Mouse (Mus musculus) ES-E14 (cell line): ENCODE results near the gene Extl1. TPM values are rescaled to one million over a fixed set of nuclear protein-coding genes. Genes with fewer than 3 reads are reported as not detected.

ENCODE experiments used
- DNase-seq: peaks from one replicate; pipeline ENCODE4 v3.0.0-alpha.2; 2013; ENCODE audit warnings: low read depth, low spot score
- H3K27ac ChIP-seq: 2 replicates; pipeline ENCODE4 v1.5.1; 2012; ENCODE audit warnings: low read depth, mild to moderate bottlenecking, low read length, moderate library complexity, mixed read lengths; ENCODE audit not compliant: poor library complexity, insufficient read depth, severe bottlenecking
- H3K36me3 ChIP-seq: 2 replicates; pipeline ENCODE4 v1.6.1; 2012; ENCODE audit warnings: mild to moderate bottlenecking, low read length, moderate library complexity, mixed read lengths; ENCODE audit not compliant: control insufficient read depth, poor library complexity, insufficient read depth, severe bottlenecking
- H3K4me1 ChIP-seq, 2 experiments: fragments of 150-350 bp in 1 of 2; sonication (generic) in 1 of 2; 2 replicates each; pipeline ENCODE4 v1.6.1; 2012; ENCODE audit warnings: low read length in 2 of 2, mild to moderate bottlenecking in 1 of 2, mixed read lengths in 1 of 2; ENCODE audit not compliant: control insufficient read depth in 2 of 2, insufficient read depth in 2 of 2, poor library complexity in 1 of 2
- H3K4me3 ChIP-seq, 2 experiments: fragments of 150-350 bp in 1 of 2; sonication (generic) in 1 of 2; 2 replicates each; pipeline ENCODE4 v1.5.1; 2012; ENCODE audit warnings: low read length in 2 of 2, low read depth in 1 of 2, mild to moderate bottlenecking in 1 of 2, mixed read lengths in 1 of 2; ENCODE audit not compliant: insufficient read depth in 1 of 2, poor library complexity in 1 of 2, severe bottlenecking in 1 of 2
- H3K9ac ChIP-seq: 2 replicates; pipeline ENCODE4 v1.6.1; 2012; ENCODE audit warnings: low read depth, mild to moderate bottlenecking, low read length, mixed read lengths; ENCODE audit not compliant: poor library complexity, insufficient read depth, severe bottlenecking
- H3K9me3 ChIP-seq: fragments of 150-350 bp; sonication (generic); 2 replicates; pipeline ENCODE4 v1.6.1; 2012; ENCODE audit warnings: low read depth, mild to moderate bottlenecking, low read length; ENCODE audit not compliant: control insufficient read depth, insufficient read depth
- CHD2 ChIP-seq: IDR thresholded peaks from 2 replicates; pipeline ENCODE4 v1.6.1; 2014; ENCODE audit warnings: mild to moderate bottlenecking, low read depth, low read length, inconsistent platforms
- HCFC1 ChIP-seq: IDR thresholded peaks from 2 replicates; pipeline ENCODE4 v1.6.1; 2012; ENCODE audit warnings: low read length, inconsistent platforms, borderline replicate concordance; ENCODE audit not compliant: insufficient read depth
- MAFK ChIP-seq: IDR thresholded peaks from 2 replicates; pipeline ENCODE4 v1.6.1; 2014; ENCODE audit warnings: mild to moderate bottlenecking, low read depth, low read length, inconsistent platforms; ENCODE audit not compliant: insufficient read depth
- ZC3H11A ChIP-seq: IDR thresholded peaks from 2 replicates; pipeline ENCODE4 v1.6.1; 2012; ENCODE audit warnings: low read depth, mild to moderate bottlenecking, inconsistent platforms, low read length, borderline replicate concordance
- ZNF384 ChIP-seq: IDR thresholded peaks from 2 replicates; pipeline ENCODE4 v1.6.1; 2012; ENCODE audit warnings: low read depth, low read length, inconsistent platforms
- in situ Hi-C, 2 experiments: fragments of 600-800 bp; cut with MboI; formaldehyde crosslinking; loops; one replicate each; pipeline ENCODE4 v1.15.1; 2025; ENCODE audit warnings: low sequenced_read_pairs in 2 of 2, inconsistent platforms in 1 of 2; ENCODE audit not compliant: unreplicated experiment in 2 of 2
- total RNA-seq: library from RNA; depleted of rRNA; stranded (reverse); fragments of 300-350 nt; gene quantifications from 2 replicates; pipeline ENCODE4 v1.2.3, GENCODE M21; 2012

Gene Extl1
- total RNA-seq, 1 experiment = 4.2 TPM

- H3K9ac ChIP-seq = no peak overlapping the region
- 0 out of 2 replicates have a peak, but pooled peaks cover 2% of the 10 kb centered on the region for H3K36me3 ChIP-seq
- H3K4me1 ChIP-seq = peaks cover under 1 to 11% of the 10 kb centered on the region in 2 experiments; a peak in 2 of 4 replicates
- DNase-seq = no peak
- H3K9me3 ChIP-seq = no peaks in the 10 kb centered on the region
- in situ Hi-C loops = no loop called here
- no peak for TF ChIP-seq MAFK
- TF ChIP-seq ZNF384 = no peak
- TF ChIP-seq CHD2 = no peak
- no peak overlapping the region for H3K27ac ChIP-seq
- H3K4me3 ChIP-seq = no peak overlapping the region
Observed at GRCm38 (mm10) chr4:134321524-134321923, 62.1 kb downstream of the Extl1 start.

DNA sequence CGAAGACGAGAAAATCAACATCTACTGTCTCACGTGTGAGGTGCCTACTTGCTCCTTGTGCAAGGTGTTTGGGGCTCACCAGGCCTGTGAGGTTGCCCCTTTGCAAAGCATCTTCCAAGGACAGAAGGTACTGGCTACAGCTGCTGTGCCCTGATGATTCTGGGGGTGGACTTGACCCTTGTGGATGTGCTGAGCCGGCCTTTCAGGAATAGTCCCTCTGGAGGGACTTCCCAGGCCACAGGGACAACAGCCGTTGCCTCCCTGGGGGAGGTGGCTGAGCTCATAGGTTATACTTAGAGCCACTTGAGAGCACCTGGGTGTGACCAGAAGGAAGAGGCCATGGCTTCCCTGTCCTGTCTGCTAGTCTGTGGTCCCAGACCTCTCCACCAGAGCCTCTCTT is 64.0 kb downstream of the Extl1 start:
- in situ Hi-C loops = no loop called here

GRCm38 (mm10) chr4:134319074-134319473 is 64.6 kb downstream of the Extl1 start:
- Histone ChIP-seq H3K9me3 (no peaks in the 10 kb centered on the region), H3K9ac (no peak overlapping the region), H3K4me3 (no peak overlapping the region), H3K36me3 (0 out of 2 replicates have a peak, but pooled peaks cover 2% of the 10 kb centered on the region), H3K4me1 (peaks cover 3 to 21% of the 10 kb centered on the region in 2 experiments), H3K27ac (no peak overlapping the region)
- DNase-seq = no peak
- TF ChIP-seq HCFC1 (no peak), CHD2 (no peak), ZC3H11A (no peak), ZNF384 (no peak), MAFK (no peak)
- in situ Hi-C loops = no loop called here

More for the DNA sequence above, 64.0 kb downstream of the Extl1 start:
- peaks cover 3 to 17% of the 10 kb centered on the region in 2 experiments for H3K4me1 ChIP-seq
- no peak overlapping the region for H3K9ac ChIP-seq
- H3K4me3 ChIP-seq = no peak overlapping the region
- H3K9me3 ChIP-seq = no peaks in the 10 kb centered on the region
- DNase-seq = no peak
- 0 out of 2 replicates have a peak, but pooled peaks cover 2% of the 10 kb centered on the region for H3K36me3 ChIP-seq
- TF ChIP-seq CHD2 (no peak), ZC3H11A (no peak), HCFC1 (no peak), ZNF384 (no peak), MAFK (no peak)
- H3K27ac ChIP-seq = no peak overlapping the region

- no peak overlapping the region for H3K27ac ChIP-seq
- in situ Hi-C loops = no loop called here
- TF ChIP-seq CHD2 (no peak), MAFK (no peak), ZNF384 (no peak), ZC3H11A (no peak), HCFC1 (no peak)
- no peaks in the 10 kb centered on the region for H3K36me3 ChIP-seq
- no peaks in the 10 kb centered on the region for H3K9me3 ChIP-seq
- DNase-seq = no peak
- H3K9ac ChIP-seq = peak overlapping the region; percentile 9; the same call in 1 of the 2 replicates
- peak overlapping the region in 1 of 2 experiments; percentile 40; a peak in 2 of 4 replicates for H3K4me3 ChIP-seq
- H3K4me1 ChIP-seq = peaks cover 3 to 23% of the 10 kb centered on the region in 2 experiments
Observed at GRCm38 (mm10) chr4:134316390-134316789, 67.3 kb downstream of the Extl1 start.

GRCm38 (mm10) chr4:134315470-134315869 is 68.2 kb downstream of the Extl1 start:
- H3K9ac ChIP-seq = peak overlapping the region; percentile 62; the same call in 1 of the 2 replicates
- peak overlapping the region in 1 of 2 experiments; percentile 54; a peak in 3 of 4 replicates for H3K4me3 ChIP-seq
- no peak overlapping the region for H3K27ac ChIP-seq
- DNase-seq = no peak
- H3K4me1 ChIP-seq = peaks cover 4 to 23% of the 10 kb centered on the region in 2 experiments
- no peaks in the 10 kb centered on the region for H3K36me3 ChIP-seq
- in situ Hi-C loops = no loop called here
- no peaks in the 10 kb centered on the region for H3K9me3 ChIP-seq
- no peak for TF ChIP-seq MAFK
- no peak for TF ChIP-seq ZNF384
- no peak for TF ChIP-seq HCFC1
- TF ChIP-seq CHD2 = no peak
- TF ChIP-seq ZC3H11A = no peak
